Mouse (Mus musculus) cerebellum, adult 2 months (tissue): ENCODE data around the gene S1pr4. TPM values are rescaled to one million over a fixed set of nuclear protein-coding genes. Genes with fewer than 3 reads are reported as not detected.

Experiments
- DNase-seq, 2 experiments: peaks; one replicate each; pipeline ENCODE4 v3.0.0; 2021
- H3K27ac ChIP-seq: fragments of 200-500 bp; 2 replicates; pipeline ENCODE4 v1.5.1; 2012; ENCODE audit warnings: low read length, control low read depth, inconsistent platforms; ENCODE audit not compliant: insufficient read depth
- H3K27me3 ChIP-seq: fragments of 200-500 bp; 2 replicates; pipeline ENCODE4 v1.6.1; 2012; ENCODE audit warnings: inconsistent platforms, mild to moderate bottlenecking, low read length, moderate library complexity; ENCODE audit not compliant: control insufficient read depth, insufficient read depth
- H3K4me1 ChIP-seq: fragments of 200-500 bp; 2 replicates; pipeline ENCODE4 v1.6.1; 2011; ENCODE audit warnings: low read length; ENCODE audit not compliant: control insufficient read depth, insufficient read depth
- H3K4me3 ChIP-seq: fragments of 200-500 bp; replicated peaks from 2 replicates; pipeline ENCODE3; 2011; ENCODE audit warnings: mild to moderate bottlenecking, low read depth, low read length, control low read depth; ENCODE audit not compliant: insufficient read depth
- CTCF ChIP-seq: fragments of 200-500 bp; IDR thresholded peaks from 2 replicates; pipeline ENCODE4 v1.5.1; 2011; ENCODE audit warnings: low read depth, mild to moderate bottlenecking, control low read depth, low read length, moderate library complexity, borderline replicate concordance; ENCODE audit not compliant: insufficient read depth
- POLR2A ChIP-seq: fragments of 200-500 bp; IDR thresholded peaks from 2 replicates; pipeline ENCODE4 v1.6.1; 2011; ENCODE audit warnings: low read length, control low read depth, borderline replicate concordance; ENCODE audit not compliant: insufficient read depth
- WGBS: fragments of 180-500 bp; shearing (Covaris S2); methylation state at CpG from one replicate; pipeline ENCODE4 v1.1.7; 2018; 5-methylcytosine and 5-hydroxymethylcytosine counted together
- polyA plus RNA-seq: library from polyadenylated mRNA; depleted of rRNA; stranded (reverse); fragments of >200 nt; gene quantifications from 2 replicates; pipeline ENCODE4 v1.2.3, GENCODE M21; 2012

S1pr4 gene
- polyA plus RNA-seq, 1 experiment: 1.1 TPM

- WGBS: 71% methylated on average over 23 of the region's 23 CpGs
- DNase-seq: no peak
Observed at GRCm38 (mm10) chr10:81499250-81499901, 556 bp downstream of the S1pr4 start.

GRCm38 (mm10) chr10:81498316-81499249, 1.3 kb downstream of the S1pr4 start:
- no peak overlapping the region for H3K27ac ChIP-seq
- H3K4me3 ChIP-seq: no peak overlapping the region
- TF ChIP-seq POLR2A (no peak), CTCF (no peak)
- peaks cover 10% of the 10 kb centered on the region for H3K4me1 ChIP-seq
- H3K27me3 ChIP-seq: no peaks in the 10 kb centered on the region
- DNase-seq: no peak
- whole genome bisulfite sequencing: 77% methylated on average over 38 of the region's 38 CpGs

More at GRCm38 (mm10) chr10:81499250-81499901, 556 bp downstream of the S1pr4 start:
- TF ChIP-seq POLR2A (no peak), CTCF (no peak)
- Histone ChIP-seq H3K4me3 (no peak overlapping the region), H3K27ac (no peak overlapping the region), H3K4me1 (peaks cover 4% of the 10 kb centered on the region), H3K27me3 (no peaks in the 10 kb centered on the region)

GRCm38 (mm10) chr10:81497401-81498270, 2.3 kb downstream of the S1pr4 start:
- no peak overlapping the region for H3K27ac ChIP-seq
- no peak overlapping the region for H3K4me3 ChIP-seq
- H3K27me3 ChIP-seq: no peaks in the 10 kb centered on the region
- TF ChIP-seq POLR2A: no peak
- TF ChIP-seq CTCF: no peak
- WGBS: 76% methylated on average over 17 of the region's 17 CpGs
- peaks cover 10% of the 10 kb centered on the region for H3K4me1 ChIP-seq
- no peak for DNase-seq

GRCm38 (mm10) chr10:81496969-81497368, 3.0 kb downstream of the S1pr4 start:
- H3K27ac ChIP-seq: no peak overlapping the region
- 21% methylated on average over 4 of the region's 4 CpGs for WGBS

GRCm38 (mm10) chr10:81496264-81496901, 3.5 kb downstream of the S1pr4 start, which contains the start of gene Ncln:
Gene Ncln (minus strand): TSS chr10:81496392.
- peak within 1 kb of the TSS; percentile 31; the same call in 1 of the 2 replicates for H3K27ac ChIP-seq
- H3K4me3 ChIP-seq: peak within 1 kb of the TSS; percentile 77
- DNase-seq: peak; percentile 98 to 99
- H3K4me1 ChIP-seq: peaks cover 10% of the 10 kb centered on the region
- peak; percentile 74 for TF ChIP-seq POLR2A
- no peak for TF ChIP-seq CTCF
- H3K27me3 ChIP-seq: no peaks in the 10 kb centered on the region
- under 1% methylated on average over 45 of the region's 45 CpGs for WGBS

More at GRCm38 (mm10) chr10:81496969-81497368, 3.0 kb downstream of the S1pr4 start:
- no peak for DNase-seq
- Histone ChIP-seq H3K4me3 (peak overlapping the region; percentile 32), H3K27me3 (no peaks in the 10 kb centered on the region), H3K4me1 (peaks cover 10% of the 10 kb centered on the region)
- TF ChIP-seq POLR2A (no peak), CTCF (no peak)

GRCm38 (mm10) chr10:81495616-81496263, 4.2 kb downstream of the S1pr4 start:
- Histone ChIP-seq H3K27me3 (no peaks in the 10 kb centered on the region), H3K4me1 (peaks cover 10% of the 10 kb centered on the region), H3K27ac (peak overlapping the region; percentile 25; the same call in 1 of the 2 replicates), H3K4me3 (peak overlapping the region; percentile 77)
- no peak for DNase-seq
- WGBS: under 1% methylated on average over 41 of the region's 41 CpGs
- TF ChIP-seq CTCF (no peak), POLR2A (no peak)
